Mouse (Mus musculus): ENCODE measurements around the gene Shbg. TPM values are rescaled to one million over a fixed set of nuclear protein-coding genes. Genes with fewer than 3 reads are reported as not detected.

The Shbg gene
- polyA plus RNA-seq, 1 experiment from 2014 or later: not detected

- Histone ChIP-seq H3K9ac (no peak overlapping the region), H3K9me3 (ENCODE audit: low read depth, low read length) (no peaks in the 10 kb centered on the region), H3K4me1 (ENCODE audit: insufficient read depth) (no peaks in the 10 kb centered on the region), H3K27ac (ENCODE audit: low read depth) (no peak overlapping the region), H3K4me2 (no peak overlapping the region), H3K36me3 (ENCODE audit: insufficient read depth) (peaks cover 75% of the 10 kb centered on the region), H3K4me3 (ENCODE audit: low read depth, low read length) (no peak overlapping the region), H3K27me3 (ENCODE audit: insufficient read depth, low read length) (no peaks in the 10 kb centered on the region)
- WGBS: 89% methylated on average over 8 of the region's 8 CpGs
- ATAC-seq (ENCODE audit: insufficient read depth) (no peak), DNase-seq (no peak)
- TF ChIP-seq CTCF (IDR thresholded peaks at IDR 0.05; ENCODE audit: low read depth): no peak
Measured at GRCm38 (mm10) chr11:69590622-69591021, 27.1 kb downstream of the Shbg start.

GRCm38 (mm10) chr11:69589207-69589834 is 28.4 kb downstream of the Shbg start:
- 87% methylated on average over 22 of the region's 22 CpGs for WGBS
- Histone ChIP-seq H3K4me3 (ENCODE audit: low read depth, low read length) (no peak overlapping the region), H3K4me2 (no peak overlapping the region), H3K27me3 (ENCODE audit: insufficient read depth, low read length) (no peaks in the 10 kb centered on the region), H3K36me3 (ENCODE audit: insufficient read depth) (peaks cover 79% of the 10 kb centered on the region), H3K9ac (no peak overlapping the region), H3K9me3 (ENCODE audit: low read depth, low read length) (no peaks in the 10 kb centered on the region), H3K27ac (ENCODE audit: low read depth) (no peak overlapping the region), H3K4me1 (ENCODE audit: insufficient read depth) (no peaks in the 10 kb centered on the region)
- no peak for DNase-seq
- no peak for ATAC-seq (ENCODE audit: insufficient read depth)
- no peak for TF ChIP-seq CTCF (IDR thresholded peaks at IDR 0.05; ENCODE audit: low read depth)

DNA sequence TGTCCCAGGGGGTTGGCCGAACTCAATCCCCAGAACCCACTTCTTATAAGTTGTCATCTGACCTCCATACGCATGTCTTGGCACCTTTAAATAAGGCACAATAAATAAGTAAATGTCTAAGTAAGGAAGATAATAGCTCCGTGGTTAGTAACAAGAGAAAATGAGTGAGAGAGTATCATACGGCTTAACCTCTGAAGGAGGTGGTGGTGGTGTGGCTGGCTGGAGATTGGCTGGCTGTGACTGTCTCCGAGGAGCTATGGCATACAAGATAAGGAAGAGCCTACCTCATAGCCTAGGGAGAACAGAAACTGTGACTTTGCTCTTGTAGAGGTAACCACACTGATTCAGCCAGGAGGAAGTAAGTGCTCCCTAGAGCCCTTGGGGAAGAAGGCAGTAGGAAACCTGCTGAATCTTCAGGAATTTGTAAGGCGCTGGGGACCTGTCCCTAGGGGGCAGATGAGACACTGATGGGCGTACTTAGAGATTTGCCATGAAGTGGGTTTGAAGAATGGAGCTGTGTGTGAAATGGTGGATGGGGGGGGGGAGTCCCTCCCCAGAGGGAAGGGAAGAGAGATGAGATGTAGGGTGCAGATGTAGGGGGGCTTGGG is 31.9 kb downstream of the Shbg start:
- ATAC-seq (ENCODE audit: insufficient read depth): no peak

GRCm38 (mm10) chr11:69584937-69585336 is 32.8 kb downstream of the Shbg start:
- ATAC-seq (ENCODE audit: insufficient read depth) (no peak), DNase-seq (no peak)
- H3K27me3 ChIP-seq (ENCODE audit: insufficient read depth, low read length): no peaks in the 10 kb centered on the region
- H3K9ac ChIP-seq: no peak overlapping the region
- no peak overlapping the region for H3K27ac ChIP-seq (ENCODE audit: low read depth)
- H3K4me3 ChIP-seq (ENCODE audit: low read depth, low read length): no peak overlapping the region
- peaks cover 53% of the 10 kb centered on the region for H3K36me3 ChIP-seq (ENCODE audit: insufficient read depth)
- H3K4me2 ChIP-seq: no peak overlapping the region
- peaks cover 4% of the 10 kb centered on the region; the same call in 1 of the 2 replicates for H3K4me1 ChIP-seq (ENCODE audit: insufficient read depth)
- WGBS: 94% methylated on average over 13 of the region's 13 CpGs
- H3K9me3 ChIP-seq (ENCODE audit: low read depth, low read length): no peaks in the 10 kb centered on the region
- TF ChIP-seq CTCF (IDR thresholded peaks at IDR 0.05; ENCODE audit: low read depth): no peak

More for the DNA sequence above, 31.9 kb downstream of the Shbg start:
- no peak for TF ChIP-seq CTCF (IDR thresholded peaks at IDR 0.05; ENCODE audit: low read depth)
- Histone ChIP-seq H3K4me1 (ENCODE audit: insufficient read depth) (peaks cover 4% of the 10 kb centered on the region; the same call in 1 of the 2 replicates), H3K4me3 (ENCODE audit: low read depth, low read length) (no peak overlapping the region), H3K9me3 (ENCODE audit: low read depth, low read length) (no peaks in the 10 kb centered on the region), H3K36me3 (ENCODE audit: insufficient read depth) (peaks cover 62% of the 10 kb centered on the region), H3K9ac (no peak overlapping the region), H3K27me3 (ENCODE audit: insufficient read depth, low read length) (no peaks in the 10 kb centered on the region), H3K27ac (ENCODE audit: low read depth) (no peak overlapping the region), H3K4me2 (no peak overlapping the region)
- DNase-seq: no peak
- WGBS: 71% methylated on average over 7 of the region's 7 CpGs

- Histone ChIP-seq H3K4me2 (no peak overlapping the region), H3K27ac (ENCODE audit: low read depth) (no peak overlapping the region), H3K4me3 (ENCODE audit: low read depth, low read length) (no peak overlapping the region), H3K27me3 (ENCODE audit: insufficient read depth, low read length) (no peaks in the 10 kb centered on the region), H3K4me1 (ENCODE audit: insufficient read depth) (peaks cover 4% of the 10 kb centered on the region; the same call in 1 of the 2 replicates), H3K9me3 (ENCODE audit: low read depth, low read length) (no peaks in the 10 kb centered on the region), H3K36me3 (ENCODE audit: insufficient read depth) (peaks cover 44% of the 10 kb centered on the region), H3K9ac (no peak overlapping the region)
- TF ChIP-seq CTCF (IDR thresholded peaks at IDR 0.05; ENCODE audit: low read depth): no peak
- DNase-seq (no peak), ATAC-seq (ENCODE audit: insufficient read depth) (no peak)
- 80% methylated on average over 7 of the region's 7 CpGs for WGBS
Measured at GRCm38 (mm10) chr11:69584008-69584407, 33.7 kb downstream of the Shbg start.

GRCm38 (mm10) chr11:69582230-69582805 is 35.4 kb downstream of the Shbg start:
- DNase-seq: no peak
- H3K4me1 ChIP-seq (ENCODE audit: insufficient read depth): peaks cover 11% of the 10 kb centered on the region
- peak overlapping the region; percentile 76 for H3K9ac ChIP-seq
- H3K4me3 ChIP-seq (ENCODE audit: low read depth, low read length): peak overlapping the region; percentile 84
- 57% methylated on average over 9 of the region's 9 CpGs for WGBS
- ATAC-seq (ENCODE audit: insufficient read depth): no peak
- no peaks in the 10 kb centered on the region for H3K9me3 ChIP-seq (ENCODE audit: low read depth, low read length)
- H3K27me3 ChIP-seq (ENCODE audit: insufficient read depth, low read length): no peaks in the 10 kb centered on the region
- H3K36me3 ChIP-seq (ENCODE audit: insufficient read depth): peaks cover 27% of the 10 kb centered on the region
- TF ChIP-seq CTCF (IDR thresholded peaks at IDR 0.05; ENCODE audit: low read depth): no peak
- peak overlapping the region; percentile 63 for H3K4me2 ChIP-seq
- H3K27ac ChIP-seq (ENCODE audit: low read depth): no peak overlapping the region; the same call in 1 of the 2 replicates

GRCm38 (mm10) chr11:69581814-69582213 is 35.9 kb downstream of the Shbg start:
- H3K4me2 ChIP-seq: peak overlapping the region; percentile 63
- no peak for TF ChIP-seq CTCF (IDR thresholded peaks at IDR 0.05; ENCODE audit: low read depth)
- no peaks in the 10 kb centered on the region for H3K9me3 ChIP-seq (ENCODE audit: low read depth, low read length)
- H3K9ac ChIP-seq: peak overlapping the region; percentile 76
- peaks cover 26% of the 10 kb centered on the region for H3K36me3 ChIP-seq (ENCODE audit: insufficient read depth)
- peak; percentile 53 for DNase-seq
- H3K27ac ChIP-seq (ENCODE audit: low read depth): peak overlapping the region; percentile 91
- H3K27me3 ChIP-seq (ENCODE audit: insufficient read depth, low read length): no peaks in the 10 kb centered on the region
- H3K4me1 ChIP-seq (ENCODE audit: insufficient read depth): peaks cover 11% of the 10 kb centered on the region
- ATAC-seq (ENCODE audit: insufficient read depth): no peak
- WGBS: 2% methylated on average over 8 of the region's 8 CpGs
- H3K4me3 ChIP-seq (ENCODE audit: low read depth, low read length): peak overlapping the region; percentile 84

Measured in lung, embryonic 14.5 days (tissue).